Mouse (Mus musculus): ENCODE data around the gene Arhgap5.

GRCm38 (mm10) chr12:52602471-52602870, 98.7 kb downstream of the Arhgap5 start:
- TF ChIP-seq EP300 (IDR thresholded peaks at IDR 0.05; ENCODE audit: low read depth) = no peak
- no peak for TF ChIP-seq CTCF (IDR thresholded peaks at IDR 0.05; ENCODE audit: low read depth)
